Mouse (Mus musculus): ENCODE measurements around the gene Pitpnm2.

DNA sequence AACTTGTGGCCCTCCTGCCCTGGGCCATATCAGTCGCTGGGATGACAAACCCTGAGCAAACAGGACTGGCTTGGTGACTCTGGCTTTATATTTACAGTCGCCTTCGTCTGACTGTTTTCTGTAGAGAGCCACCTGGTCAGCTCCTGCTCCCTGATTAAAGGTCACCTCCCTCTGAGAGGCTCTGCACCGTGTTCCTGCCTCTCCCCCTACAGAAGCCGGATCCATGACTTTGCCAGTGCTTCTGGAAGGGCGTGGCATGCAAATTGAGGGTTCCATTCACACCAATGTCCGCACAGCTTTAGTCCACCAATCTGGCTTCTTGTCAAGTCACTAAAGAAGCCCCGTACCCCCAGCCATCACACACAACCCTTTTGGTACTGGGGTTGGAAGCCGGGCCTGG, 173.0 kb downstream of the Pitpnm2 start:
- no peak for TF ChIP-seq POLR2A (IDR thresholded peaks at IDR 0.05; ENCODE audit: extremely low read depth, insufficient read depth, low read length)
- no peak for TF ChIP-seq CTCF (IDR thresholded peaks at IDR 0.05; ENCODE audit: low read depth, low read length)
